Mouse (Mus musculus) skeletal muscle tissue, adult 2 months (tissue): ENCODE results near the gene Ppil4.
"Not testable (repeated sequence)": the region's sequence is repeated elsewhere in the genome, so short reads cannot be mapped to it uniquely, and the experiment has no call there.

Experiments used
- DNase-seq: peaks from one replicate; pipeline ENCODE4 v3.0.0-alpha.2; 2012; ENCODE audit warnings: low read depth, low spot score

The Ppil4 gene

DNA sequence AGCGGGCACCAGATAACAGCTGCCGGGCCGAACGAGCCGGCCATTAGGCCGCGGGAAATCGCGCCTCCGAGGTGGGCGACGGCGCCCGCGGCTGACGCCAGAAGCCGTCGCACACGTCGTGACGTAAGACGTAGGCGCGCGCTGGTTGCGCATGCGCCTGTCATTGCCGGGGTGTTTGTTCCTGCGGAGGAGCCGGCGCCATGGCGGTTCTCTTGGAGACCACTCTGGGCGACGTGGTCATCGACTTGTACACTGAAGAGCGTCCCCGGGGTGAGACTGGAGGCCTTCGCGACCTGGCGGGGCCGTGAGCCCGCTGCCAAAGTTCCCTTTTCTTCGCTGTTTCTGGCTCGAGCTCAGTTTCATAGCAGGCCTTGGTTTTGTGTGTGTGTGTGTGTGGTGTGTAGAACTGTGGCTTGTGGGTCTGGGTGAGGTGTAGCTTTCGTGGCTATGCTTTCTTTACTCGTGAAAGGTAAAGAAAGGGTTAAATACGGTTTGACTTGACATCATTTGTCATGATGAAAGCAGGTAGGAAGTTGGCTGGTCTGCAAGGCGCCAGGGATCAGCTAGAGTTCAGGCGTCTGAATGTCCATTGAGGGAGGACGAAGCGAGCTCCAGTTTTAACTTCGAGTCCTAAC lies at the start of gene Ppil4, which contains the start of gene Ginm1:
TSS of gene Ppil4 (plus strand) at position 141 of the 635 bp plus-strand sequence.
TSS of gene Ginm1 (minus strand) at position 74 of the 635 bp plus-strand sequence.
- DNase-seq: peak; percentile 93

DNA sequence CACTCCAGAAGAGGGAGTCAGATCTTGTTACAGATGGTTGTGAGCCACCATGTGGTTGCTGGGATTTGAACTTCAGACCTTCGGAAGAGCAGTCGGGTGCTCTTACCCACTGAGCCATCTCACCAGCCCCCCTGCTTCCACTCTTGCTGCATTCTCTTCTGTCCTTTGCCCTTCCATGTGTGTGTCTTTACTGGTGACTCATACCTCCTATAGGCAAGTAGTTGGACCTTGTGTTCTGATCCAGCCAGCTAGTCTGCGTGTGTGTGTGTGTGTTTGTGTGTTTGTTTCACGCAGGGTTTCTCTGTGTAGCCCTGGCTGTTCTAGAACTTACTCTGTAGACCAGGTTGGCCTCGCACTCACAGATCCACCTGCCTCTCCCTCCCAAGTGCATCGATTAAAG lies 47.2 kb upstream of the Ppil4 start:
- DNase-seq: not testable (repeated sequence)

GRCm38 (mm10) chr10:7748752-7749151 lies 43.9 kb upstream of the Ppil4 start:
- no peak for DNase-seq

GRCm38 (mm10) chr10:7757544-7757943 lies 35.1 kb upstream of the Ppil4 start:
- DNase-seq: no peak

DNA sequence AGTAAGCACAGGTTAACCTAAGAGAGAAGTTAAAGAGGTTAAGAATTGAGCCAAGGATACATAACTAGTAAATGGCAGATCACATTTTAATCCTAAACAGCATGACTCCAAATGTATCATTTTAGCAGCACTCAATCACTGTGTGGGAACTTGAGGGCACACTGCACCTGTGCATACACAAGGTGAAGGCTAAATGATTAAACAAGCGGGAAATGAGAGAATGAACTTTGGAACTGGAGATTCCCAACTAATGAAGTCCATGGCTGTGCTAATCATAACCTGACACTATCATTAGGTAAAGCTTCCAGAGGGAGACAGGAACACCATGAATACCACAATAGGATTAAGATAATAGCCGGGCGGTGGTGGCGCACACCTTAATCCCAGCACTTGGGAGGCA lies 20.3 kb upstream of the Ppil4 start:
- no peak for DNase-seq

DNA sequence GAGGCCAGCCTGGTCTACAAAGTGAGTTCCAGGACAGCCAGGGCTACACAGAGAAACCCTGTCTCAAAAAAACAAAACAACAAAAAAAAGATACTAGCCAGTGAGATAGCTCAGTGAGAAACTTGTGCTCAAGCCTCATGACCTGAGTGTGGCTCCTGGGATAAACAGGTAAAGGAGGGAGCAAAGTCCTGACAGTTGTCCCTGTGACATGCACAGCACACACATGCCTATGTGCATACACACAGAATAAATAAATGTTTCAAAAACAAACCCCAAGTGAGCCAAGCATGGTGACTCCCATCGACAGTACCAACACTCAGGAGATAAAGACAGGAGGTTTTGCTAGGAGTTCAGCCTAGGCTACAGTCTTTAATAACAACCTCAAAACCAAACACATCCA lies 19.9 kb upstream of the Ppil4 start:
- no peak for DNase-seq

- peak; percentile 85 for DNase-seq
Measured at GRCm38 (mm10) chr10:7775421-7775820, 17.3 kb upstream of the Ppil4 start.

GRCm38 (mm10) chr10:7778361-7778760 lies 14.3 kb upstream of the Ppil4 start:
- DNase-seq: no peak

- peak; percentile 42 for DNase-seq
Measured at GRCm38 (mm10) chr10:7779751-7780237, 12.9 kb upstream of the Ppil4 start.

DNA sequence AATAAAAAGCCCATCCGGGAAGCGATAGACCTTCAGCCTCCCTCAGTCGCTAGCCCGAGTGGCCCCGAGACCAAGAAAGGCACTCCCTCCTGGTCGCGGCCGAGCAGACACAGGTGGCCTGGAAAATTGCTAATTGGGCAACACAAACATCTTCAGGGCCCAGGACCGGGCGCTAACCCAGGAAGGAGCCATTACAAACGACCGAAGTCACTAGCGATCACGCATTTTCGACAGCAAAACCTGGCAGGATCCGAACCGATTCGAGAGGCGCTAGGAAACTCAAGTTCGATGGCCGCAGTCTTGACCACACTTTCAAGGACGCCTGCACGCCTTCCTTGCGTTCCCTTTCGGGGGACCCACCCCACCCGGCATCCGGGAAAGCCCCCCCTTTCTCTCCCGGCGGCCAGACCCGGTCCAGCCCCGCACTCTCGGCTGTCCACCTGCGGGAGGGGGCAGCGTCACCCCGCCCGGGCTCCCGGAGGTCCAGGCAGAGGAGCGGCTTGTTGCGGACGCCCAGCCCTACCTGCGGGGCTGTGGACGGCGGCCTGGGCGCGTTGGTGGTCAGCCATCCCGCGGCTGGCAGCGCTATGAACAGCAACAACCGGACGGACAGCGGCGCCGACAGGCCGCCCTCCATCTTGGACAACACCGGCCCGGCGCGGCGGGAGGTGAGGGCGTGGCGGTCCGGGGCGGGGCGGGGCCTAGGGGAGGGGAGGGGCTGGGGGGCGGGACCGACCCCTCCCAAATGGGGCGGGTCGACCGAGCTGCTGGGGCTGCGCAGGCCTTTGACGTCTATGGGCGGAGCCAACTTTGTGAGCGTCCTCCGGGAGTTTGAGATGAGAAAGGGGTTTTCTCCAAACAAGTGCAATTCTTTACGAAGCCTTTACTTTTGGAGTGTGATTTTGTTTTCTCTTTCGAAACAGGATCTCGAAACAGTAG lies 12.2 kb upstream of the Ppil4 start:
- peak; percentile 88 for DNase-seq

DNA sequence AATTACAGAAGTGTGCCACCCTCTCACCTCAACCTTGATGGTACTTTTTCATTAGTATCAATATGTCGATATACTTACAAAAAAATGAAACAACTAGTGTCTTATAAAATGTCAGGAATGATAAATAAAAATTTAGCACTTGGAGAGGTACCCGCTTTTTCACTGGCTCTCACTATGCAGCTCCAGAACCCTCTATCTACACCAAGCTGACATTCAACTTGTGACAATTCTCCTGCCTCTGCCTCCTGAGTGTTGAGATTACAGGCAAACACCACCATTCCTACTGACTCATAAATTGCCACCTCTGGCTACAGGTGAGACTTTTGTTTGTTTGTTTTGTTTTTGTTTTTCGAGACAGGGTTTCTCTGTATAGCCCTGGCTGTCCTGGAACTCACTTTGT lies 11.5 kb upstream of the Ppil4 start:
- DNase-seq: no peak

DNA sequence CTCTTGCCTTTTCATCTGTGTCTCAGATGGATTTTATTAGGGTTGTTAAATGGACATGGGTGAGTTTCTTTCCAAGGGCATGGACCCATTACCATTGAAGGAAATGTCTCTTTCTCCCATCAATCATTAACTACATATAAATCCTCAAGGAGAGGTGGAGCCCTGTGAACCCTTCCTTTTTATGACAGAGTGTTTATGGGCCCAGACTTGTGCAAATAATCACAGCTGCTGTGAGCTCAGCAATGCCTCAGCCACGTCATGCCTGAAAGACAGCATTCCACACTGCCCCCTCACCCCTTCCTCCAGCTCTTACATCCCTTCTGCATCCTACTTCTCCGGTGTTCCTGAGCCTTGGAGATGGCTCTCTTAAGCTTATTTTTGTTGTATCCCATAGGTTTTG lies 5.4 kb upstream of the Ppil4 start:
- DNase-seq: no peak

DNA sequence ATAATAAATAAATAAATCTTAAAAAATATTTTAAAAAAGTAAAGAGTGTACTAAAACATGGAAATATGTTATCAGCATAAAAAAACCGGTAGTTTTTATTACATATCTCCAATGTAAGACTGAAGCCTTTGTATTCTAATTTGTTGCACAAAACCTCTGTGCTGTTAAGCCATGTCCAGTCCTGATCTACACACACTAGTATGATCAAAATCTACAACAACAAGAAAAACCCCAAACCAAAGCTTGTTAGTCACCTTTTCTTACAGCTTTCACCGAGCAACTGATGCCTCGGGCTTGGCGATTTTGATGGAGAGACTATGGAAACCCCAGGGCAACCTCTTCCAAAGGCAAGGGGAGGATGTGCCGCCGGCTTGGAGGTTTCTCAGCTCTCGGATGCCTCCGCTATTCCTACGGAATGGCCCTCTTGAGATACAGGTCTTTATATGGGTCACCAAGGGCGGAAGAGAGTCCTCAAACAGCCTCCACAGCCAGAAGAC lies 389 bp upstream of the Ppil4 start:
- no peak for DNase-seq

DNA sequence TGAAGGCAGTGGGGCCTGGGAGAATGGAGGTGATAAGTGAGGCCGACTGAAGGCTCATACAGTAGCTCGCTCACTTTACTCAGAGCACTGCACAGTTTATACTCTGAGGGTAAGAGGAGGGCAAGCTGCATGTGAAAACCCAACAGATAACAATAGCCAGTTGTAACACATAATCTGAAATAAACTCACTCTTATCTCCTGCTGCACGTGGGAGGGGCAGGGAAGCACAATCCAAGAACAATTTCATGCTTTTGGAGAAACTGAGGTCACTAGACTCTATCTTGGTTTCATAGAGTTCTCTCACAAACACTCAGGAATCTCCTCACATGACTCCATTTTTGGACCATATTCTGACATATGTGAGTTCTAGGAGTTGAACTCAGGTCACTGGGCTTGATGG lies 8.6 kb downstream of the Ppil4 start:
- no peak for DNase-seq

GRCm38 (mm10) chr10:7802519-7803140 lies 9.9 kb downstream of the Ppil4 start:
- DNase-seq: no peak

GRCm38 (mm10) chr10:7809937-7810336 lies 17.2 kb downstream of the Ppil4 start:
- peak; percentile 47 for DNase-seq

- DNase-seq: no peak
Measured at GRCm38 (mm10) chr10:7816476-7816875, 23.8 kb downstream of the Ppil4 start.

DNA sequence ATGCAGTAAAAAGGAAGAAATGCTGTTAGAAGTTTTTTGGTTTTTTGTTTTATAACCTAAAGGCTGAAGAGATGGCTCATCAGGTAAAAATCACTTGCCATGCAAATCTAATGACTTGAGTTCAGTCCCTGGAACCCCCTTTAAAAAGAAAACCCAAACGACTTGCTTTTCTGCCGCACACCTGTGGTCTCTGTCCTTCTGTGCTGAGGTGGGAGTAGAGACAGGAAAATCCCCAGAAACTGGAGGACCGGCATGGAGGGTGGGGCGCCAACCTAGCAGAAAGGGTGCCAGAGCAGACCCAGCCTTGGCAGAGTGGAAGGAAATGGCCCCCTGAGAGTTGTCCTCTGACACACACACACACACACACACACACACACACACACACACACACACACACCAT lies 26.0 kb downstream of the Ppil4 start:
- DNase-seq: no peak

DNA sequence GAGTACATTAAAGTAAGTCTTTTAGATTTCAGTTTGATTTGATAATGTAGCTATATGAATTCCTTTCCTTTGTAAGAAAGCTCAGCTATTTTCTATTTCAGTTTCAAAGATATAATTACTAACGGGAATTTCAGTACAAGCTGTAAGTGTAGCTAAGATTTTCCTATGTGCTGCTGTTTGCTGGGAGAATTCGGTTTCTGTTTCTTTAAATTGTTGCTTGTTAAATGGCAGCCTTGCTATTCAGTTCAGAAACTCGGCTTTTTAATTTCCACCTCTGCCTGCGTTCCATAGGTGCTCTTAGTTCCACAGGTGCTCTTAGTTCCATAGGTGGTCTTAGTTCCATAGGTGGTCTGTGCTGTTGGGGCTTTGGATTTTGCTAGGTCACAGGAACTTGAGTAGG lies 26.5 kb downstream of the Ppil4 start:
- no peak for DNase-seq

DNA sequence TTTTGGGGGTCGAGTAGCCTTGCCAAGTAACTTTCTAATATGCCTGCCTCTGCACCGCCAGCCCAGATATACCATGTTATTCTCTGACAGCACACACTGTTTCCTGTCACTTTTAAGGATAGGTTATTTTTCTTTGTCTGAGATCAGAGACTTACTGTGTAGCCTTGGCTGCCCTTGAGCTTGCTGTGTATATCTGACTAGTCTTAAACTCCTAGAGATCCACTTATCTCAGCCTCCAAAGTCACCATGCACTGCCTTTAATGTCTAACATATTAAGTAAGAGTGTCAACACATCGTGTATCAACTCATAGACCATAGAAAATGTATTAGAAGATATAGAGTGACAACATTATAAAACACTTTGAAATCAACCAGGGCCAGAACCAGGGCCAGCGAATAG lies 26.9 kb downstream of the Ppil4 start:
- DNase-seq: no peak

DNA sequence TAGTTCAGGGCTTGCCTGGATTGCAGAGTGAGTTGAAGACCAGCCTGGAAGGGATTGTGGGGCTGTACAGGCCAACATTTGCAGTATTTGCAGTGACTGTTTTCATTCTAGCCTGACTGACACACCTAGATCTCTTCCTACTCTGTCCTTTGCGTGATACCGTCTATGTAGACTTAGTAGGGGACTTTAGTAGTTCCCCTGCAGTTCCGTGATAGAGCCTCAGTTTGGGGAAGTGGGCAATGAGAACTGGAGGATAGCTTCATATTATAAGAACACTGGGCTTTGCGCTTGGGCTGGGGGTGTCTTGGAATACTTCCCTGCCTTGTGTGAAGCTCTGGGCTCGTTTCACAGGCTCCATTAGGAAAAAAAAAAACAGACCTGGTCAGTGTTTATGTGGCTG lies 27.5 kb downstream of the Ppil4 start:
- DNase-seq: no peak

DNA sequence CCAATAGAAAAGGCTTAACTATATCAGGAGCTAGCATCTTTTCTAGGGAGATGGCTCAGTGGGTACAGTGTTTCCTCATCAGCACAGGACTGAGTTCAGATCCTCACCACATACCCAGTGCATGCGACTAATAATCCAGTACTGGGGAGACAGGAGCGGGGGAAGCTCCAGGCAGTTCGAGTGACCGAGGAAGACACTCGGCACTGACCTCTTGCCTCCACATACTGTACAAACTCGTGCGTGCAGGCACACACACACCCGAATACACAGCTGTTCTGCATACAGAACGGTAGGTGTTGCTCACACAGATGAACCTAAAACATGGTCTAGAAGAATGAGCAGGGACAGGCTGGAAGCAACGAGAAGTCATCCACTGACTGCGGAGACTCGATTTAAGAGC lies 29.3 kb downstream of the Ppil4 start:
- DNase-seq: no peak
